Mouse (Mus musculus) brain, embryonic 14.5 days (tissue): ENCODE data around the gene Tas2r135.

Source experiments
- CTCF ChIP-seq: fragments of 200-500 bp; IDR thresholded peaks from 2 replicates; pipeline ENCODE4 v1.5.1; 2012; ENCODE audit warnings: inconsistent platforms, mild to moderate bottlenecking, moderate library complexity, borderline replicate concordance; ENCODE audit not compliant: insufficient read depth, insufficient read length; ENCODE audit errors: extremely low read depth
- POLR2A ChIP-seq: fragments of 200-500 bp; IDR thresholded peaks from 2 replicates; pipeline ENCODE4 v1.6.1; 2012; ENCODE audit warnings: mild to moderate bottlenecking, inconsistent platforms, borderline replicate concordance; ENCODE audit not compliant: poor library complexity, insufficient read depth, insufficient read length, severe bottlenecking; ENCODE audit errors: extremely low read depth

GRCm38 (mm10) chr6:42385635-42386034 is 19.6 kb upstream of the Tas2r135 start:
- TF ChIP-seq POLR2A (no peak), CTCF (no peak)
